Mouse (Mus musculus) kidney, embryonic 14.5 days (tissue): Measurements from ENCODE around the gene Gm20838. TPM values are rescaled to one million over a fixed set of nuclear protein-coding genes. Genes with fewer than 3 reads are reported as not detected.
"Not testable (repeated sequence)": the region's sequence is repeated elsewhere in the genome, so short reads cannot be mapped to it uniquely, and the experiment has no call there.

Experiments
- ATAC-seq: fragments of 200-750 bp; cut with Nextera tagmentation; 2 replicates; pipeline ENCODE4 v1.8.0; 2017; ENCODE audit warnings: moderate number of reproducible peaks, mild to moderate bottlenecking, moderate TSS enrichment, moderate library complexity; ENCODE audit not compliant: low FRiP score, low TSS enrichment
- H3K27ac ChIP-seq: fragments of 300-500 bp; sonication (generic); 2 replicates; pipeline ENCODE4 v1.5.1; 2014; ENCODE audit warnings: low read depth, mild to moderate bottlenecking, low read length, moderate library complexity, mixed read lengths
- H3K27me3 ChIP-seq: fragments of 300-500 bp; sonication (generic); 2 replicates; pipeline ENCODE4 v1.6.1; 2014; ENCODE audit warnings: mild to moderate bottlenecking, low read length; ENCODE audit not compliant: control insufficient read depth, insufficient read depth
- H3K36me3 ChIP-seq: fragments of 300-500 bp; sonication (generic); 2 replicates; pipeline ENCODE4 v1.6.1; 2014; ENCODE audit warnings: low read length, mixed read lengths; ENCODE audit not compliant: control insufficient read depth, insufficient read depth
- H3K4me1 ChIP-seq: fragments of 300-500 bp; sonication (generic); 2 replicates; pipeline ENCODE4 v1.6.1; 2014; ENCODE audit warnings: low read length, mixed read lengths; ENCODE audit not compliant: control insufficient read depth, insufficient read depth
- H3K4me2 ChIP-seq: fragments of 300-500 bp; sonication (generic); replicated peaks from 2 replicates; pipeline ENCODE4 v1.6.1; 2014; ENCODE audit warnings: low read depth, mild to moderate bottlenecking, low read length
- H3K4me3 ChIP-seq: fragments of 300-500 bp; sonication (generic); 2 replicates; pipeline ENCODE4 v1.5.1; 2014; ENCODE audit warnings: mild to moderate bottlenecking, low read length
- H3K9ac ChIP-seq: fragments of 300-500 bp; sonication (generic); 2 replicates; pipeline ENCODE4 v1.6.1; 2014; ENCODE audit warnings: low read depth, mild to moderate bottlenecking, low read length, moderate library complexity
- H3K9me3 ChIP-seq: fragments of 300-500 bp; sonication (generic); 2 replicates; pipeline ENCODE4 v1.6.1; 2016; ENCODE audit warnings: low read length; ENCODE audit not compliant: control insufficient read depth
- WGBS: fragments of 180-500 bp; shearing (Covaris S2); extraction: QIAGEN DNeasy Blood & Tissue Kit; methylation state at CpG from one replicate; pipeline ENCODE4 v1.1.7; 2014; 5-methylcytosine and 5-hydroxymethylcytosine counted together
- polyA plus RNA-seq: library from polyadenylated mRNA; unstranded; fragments of >200 nt; fragmentation: Nextera tagmentation; extraction: Ambion mirVana; gene quantifications from 2 replicates; pipeline ENCODE4 v1.2.1, GENCODE M21; 2014

Gene Gm20838
- not detected in 2 replicates for polyA plus RNA-seq

DNA sequence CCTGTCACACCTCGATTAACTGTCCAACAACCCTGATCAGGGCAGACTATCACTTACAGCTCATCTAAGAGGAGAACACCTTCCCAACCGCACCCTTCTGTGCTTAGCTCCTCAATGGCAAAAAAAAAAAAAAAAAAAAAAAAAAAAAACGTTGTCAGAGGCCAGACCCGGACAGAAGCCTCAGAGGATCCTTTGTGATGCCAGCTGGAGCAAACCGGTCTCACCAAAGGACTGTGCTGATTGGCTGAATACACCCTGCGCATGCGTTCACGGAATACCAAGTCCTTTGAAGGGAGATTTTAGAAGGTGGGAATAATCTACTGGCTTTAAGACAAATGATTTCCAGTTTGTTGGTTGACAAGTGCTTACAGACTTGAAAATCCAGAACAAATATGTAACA is at the start of gene Gm20838:
Gm20838 (minus strand) TSS at position 101 of the 400 bp plus-strand sequence.
- H3K4me1 ChIP-seq, H3K4me3 ChIP-seq, H3K27ac ChIP-seq, ATAC-seq, H3K9ac ChIP-seq, H3K4me2 ChIP-seq, H3K27me3 ChIP-seq, H3K36me3 ChIP-seq, H3K9me3 ChIP-seq: not testable (repeated sequence)
- WGBS: no CpG with 5 or more reads among the region's 8 CpGs
